Mouse (Mus musculus): ENCODE results near the gene Mcm3. TPM values are rescaled to one million over a fixed set of nuclear protein-coding genes. Genes with fewer than 3 reads are reported as not detected.

The Mcm3 gene
- total and polyA plus RNA-seq, 2 experiments from 2014 or later, result 26.2 to 36.5 TPM

- Histone ChIP-seq H3K9ac (replicated peaks; ENCODE audit: low read depth, low read length) (no peak overlapping the region), H3K27ac (ENCODE audit: low read depth) (no peak overlapping the region), H3K4me2 (ENCODE audit: low read depth, low read length) (no peak overlapping the region), H3K4me1 (ENCODE audit: control insufficient read depth, insufficient read depth) (no peaks in the 10 kb centered on the region), H3K36me3 (replicated peaks; ENCODE audit: control insufficient read depth, insufficient read depth, low read length) (no peaks in the 10 kb centered on the region), H3K4me3 (ENCODE audit: low read depth, low read length) (no peak overlapping the region), H3K9me3 (replicated peaks; ENCODE audit: control insufficient read depth, low read length) (no peaks in the 10 kb centered on the region; the same call in 1 of the 2 replicates), H3K27me3 (ENCODE audit: control insufficient read depth, insufficient read depth, low read length) (no peaks in the 10 kb centered on the region)
- no peak for DNase-seq (ENCODE audit: low spot score)
- TF ChIP-seq EP300 (IDR thresholded peaks at IDR 0.05; ENCODE audit: low read depth), result no peak
- no peak for TF ChIP-seq CTCF (IDR thresholded peaks at IDR 0.05; ENCODE audit: low read depth)
- 76% methylated on average over 10 of the region's 10 CpGs for WGBS
- ATAC-seq (ENCODE audit: insufficient read depth, low read depth), result no peak
These were observed 60.3 kb downstream of the Mcm3 start for GRCm38 (mm10) chr1:20759799-20760198.

GRCm38 (mm10) chr1:20757586-20757985 is 62.5 kb downstream of the Mcm3 start:
- H3K27me3 ChIP-seq (ENCODE audit: control insufficient read depth, insufficient read depth, low read length), result no peaks in the 10 kb centered on the region
- H3K4me3 ChIP-seq (ENCODE audit: low read depth, low read length), result no peak overlapping the region

GRCm38 (mm10) chr1:20754439-20754838 is 65.7 kb downstream of the Mcm3 start:
- Histone ChIP-seq H3K4me3 (ENCODE audit: low read depth, low read length) (no peak overlapping the region), H3K27me3 (ENCODE audit: control insufficient read depth, insufficient read depth, low read length) (no peaks in the 10 kb centered on the region), H3K36me3 (replicated peaks; ENCODE audit: control insufficient read depth, insufficient read depth, low read length) (no peaks in the 10 kb centered on the region), H3K27ac (ENCODE audit: low read depth) (no peak overlapping the region), H3K4me1 (ENCODE audit: control insufficient read depth, insufficient read depth) (no peaks in the 10 kb centered on the region), H3K9me3 (replicated peaks; ENCODE audit: control insufficient read depth, low read length) (peaks cover 4% of the 10 kb centered on the region; the same call in 1 of the 2 replicates), H3K4me2 (ENCODE audit: low read depth, low read length) (no peak overlapping the region), H3K9ac (replicated peaks; ENCODE audit: low read depth, low read length) (no peak overlapping the region)
- DNase-seq (ENCODE audit: low spot score) (no peak), ATAC-seq (ENCODE audit: insufficient read depth, low read depth) (no peak)
- no peak for TF ChIP-seq CTCF (IDR thresholded peaks at IDR 0.05; ENCODE audit: low read depth)
- no peak for TF ChIP-seq EP300 (IDR thresholded peaks at IDR 0.05; ENCODE audit: low read depth)
- 67% methylated on average over 10 of the region's 10 CpGs for WGBS

More at GRCm38 (mm10) chr1:20757586-20757985, 62.5 kb downstream of the Mcm3 start:
- ATAC-seq (ENCODE audit: insufficient read depth, low read depth) (no peak), DNase-seq (ENCODE audit: low spot score) (no peak)
- no peak overlapping the region for H3K27ac ChIP-seq (ENCODE audit: low read depth)
- H3K4me1 ChIP-seq (ENCODE audit: control insufficient read depth, insufficient read depth), result no peaks in the 10 kb centered on the region
- TF ChIP-seq EP300 (IDR thresholded peaks at IDR 0.05; ENCODE audit: low read depth) (no peak), CTCF (IDR thresholded peaks at IDR 0.05; ENCODE audit: low read depth) (no peak)
- H3K9me3 ChIP-seq (replicated peaks; ENCODE audit: control insufficient read depth, low read length), result no peaks in the 10 kb centered on the region
- H3K36me3 ChIP-seq (replicated peaks; ENCODE audit: control insufficient read depth, insufficient read depth, low read length), result no peaks in the 10 kb centered on the region
- no peak overlapping the region for H3K9ac ChIP-seq (replicated peaks; ENCODE audit: low read depth, low read length)
- H3K4me2 ChIP-seq (ENCODE audit: low read depth, low read length), result no peak overlapping the region
- WGBS, result 85% methylated on average over 3 of the region's 3 CpGs

Other genes starting within 250 kb of the Mcm3 start
- gene Pkhd1, start 202.2 kb downstream of the Mcm3 start, total RNA-seq (2014; rRNA removed; ENCODE audit: low replicate concordance), result 0.38 TPM in 1 of 2 replicates, not detected in the other
- not detected in 2 replicates for gene Pkhd1, start 202.2 kb downstream of the Mcm3 start, polyA plus RNA-seq (2015; fragmentation: Nextera tagmentation; extraction: Ambion mirVana)
- not detected in 2 replicates for gene Il17a, start 89.4 kb downstream of the Mcm3 start, total RNA-seq (2014; rRNA removed; ENCODE audit: low replicate concordance)
- gene Il17a, start 89.4 kb downstream of the Mcm3 start, polyA plus RNA-seq (2015; fragmentation: Nextera tagmentation; extraction: Ambion mirVana), result not detected in 2 replicates
- not detected in 2 replicates for gene Il17f, start 29.7 kb downstream of the Mcm3 start, total RNA-seq (2014; rRNA removed; ENCODE audit: low replicate concordance)
- gene Il17f, start 29.7 kb downstream of the Mcm3 start, polyA plus RNA-seq (2015; fragmentation: Nextera tagmentation; extraction: Ambion mirVana), result not detected in 2 replicates
- 8.7 and 9.6 TPM in 2 replicates for gene Paqr8, start 70.3 kb upstream of the Mcm3 start, total RNA-seq (2014; rRNA removed; ENCODE audit: low replicate concordance)
- gene Paqr8, start 70.3 kb upstream of the Mcm3 start, polyA plus RNA-seq (2015; fragmentation: Nextera tagmentation; extraction: Ambion mirVana), result 0.97 and 1.1 TPM in 2 replicates
- gene Efhc1, start 131.3 kb upstream of the Mcm3 start, total RNA-seq (2014; rRNA removed; ENCODE audit: low replicate concordance), result 0.27 TPM in 1 of 2 replicates, not detected in the other
- 0.64 and 1.4 TPM in 2 replicates for gene Efhc1, start 131.3 kb upstream of the Mcm3 start, polyA plus RNA-seq (2015; fragmentation: Nextera tagmentation; extraction: Ambion mirVana)